In the genomic region with DNA sequence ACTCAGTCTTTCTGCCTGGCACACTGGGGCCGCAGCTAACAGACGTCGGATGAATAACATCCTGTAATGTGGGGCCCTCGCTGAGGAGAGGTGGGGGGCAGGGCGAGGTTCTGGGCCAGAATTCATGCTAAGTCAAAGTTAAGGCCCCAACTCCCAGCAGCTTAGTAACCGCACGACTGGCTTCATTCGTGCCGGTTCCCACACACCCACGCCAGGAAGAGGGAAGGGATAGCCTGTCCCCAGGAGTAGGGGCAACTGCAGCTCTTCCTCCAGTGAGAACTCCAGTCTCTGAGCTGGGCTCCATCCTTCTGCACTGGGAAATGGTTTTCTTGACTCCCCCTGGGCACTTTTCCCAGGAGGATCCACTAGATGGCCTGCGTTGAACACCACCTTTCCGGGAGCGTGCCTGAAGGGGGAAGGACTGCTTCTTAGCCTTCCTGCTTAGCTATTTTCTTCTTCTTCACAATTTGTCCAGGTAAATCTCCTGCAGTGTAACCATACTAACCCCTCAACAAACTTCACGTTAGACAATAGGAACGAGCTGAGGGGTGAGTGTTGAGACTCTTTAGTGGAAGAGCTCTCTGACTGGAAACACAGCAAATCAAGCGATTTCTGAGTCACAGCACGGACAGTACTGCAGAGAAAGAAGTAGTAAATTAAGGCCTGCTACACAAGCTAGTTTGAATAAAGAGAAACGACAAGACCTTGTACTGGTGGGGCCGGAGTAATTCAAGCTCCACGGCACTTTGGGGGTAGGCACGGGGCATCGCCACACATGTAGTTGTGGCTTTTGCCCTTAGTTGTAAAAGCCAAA, we compare ENCODE assay signal across 8 mouse cellular contexts. TPM values are rescaled to one million over a fixed set of nuclear protein-coding genes. Genes with fewer than 3 reads are reported as not detected.
DNase-seq lines count a peak whose midpoint lies in the region; ATAC-seq and TF ChIP-seq lines count a peak whose summit lies in the region.

No protein-coding gene starts in this region.

- H3K9me3 ChIP-seq in hindbrain, postnatal 0 days (ENCODE audit: low read length) = no peaks in the 10 kb centered on the region

- no peaks in the 10 kb centered on the region for H3K36me3 ChIP-seq in hindbrain, postnatal 0 days (ENCODE audit: insufficient read depth, low read length)

- H3K27me3 ChIP-seq in hindbrain, postnatal 0 days (ENCODE audit: insufficient read depth, low read length) = no peaks in the 10 kb centered on the region

- H3K9ac ChIP-seq in hindbrain, postnatal 0 days (replicated peaks; ENCODE audit: low read length) = no peak overlapping the region

- DNase-seq in NIH3T3 (ENCODE audit: low read depth) = peak; percentile 91
- peak; percentile 77 for DNase-seq in cerebellum, adult 9-11 months
- DNase-seq in frontal cortex, postnatal 36 days (ENCODE audit: low spot score in 2 of 2) = peak; percentile 56 to 73
- DNase-seq in hindbrain, postnatal 0 days (ENCODE audit: low spot score) = peak; percentile 87
- DNase-seq in left cerebral cortex, adult 11 months (ENCODE audit: low spot score) = peak; percentile 49
- DNase-seq in lung, postnatal 25 days (ENCODE audit: low spot score) = peak; percentile 71
- DNase-seq in retina, embryonic 14.5 days (ENCODE audit: low spot score) = peak; percentile 75
- DNase-seq in urinary bladder, postnatal 36 days (ENCODE audit: low spot score in 2 of 2) = peak; percentile 56 to 73

- H3K4me2 ChIP-seq in hindbrain, postnatal 0 days (ENCODE audit: low read depth, low read length) = peak overlapping the region; percentile 24

- 4% methylated on average over 22 of the region's 22 CpGs for WGBS in hindbrain, postnatal 0 days

- peak overlapping the region; percentile 57 for H3K27ac ChIP-seq in hindbrain, postnatal 0 days

- H3K4me1 ChIP-seq in hindbrain, postnatal 0 days (ENCODE audit: insufficient read depth, low read length) = no peaks in the 10 kb centered on the region

- peak; percentile 77 for ATAC-seq in hindbrain, postnatal 0 days

- H3K4me3 ChIP-seq in hindbrain, postnatal 0 days (ENCODE audit: low read length) = no peak overlapping the region

- TF ChIP-seq CTCF in hindbrain, postnatal 0 days (IDR thresholded peaks at IDR 0.05; ENCODE audit: low read depth) = peak; percentile 74

RNA-seq across cellular contexts. Expression of a gene that starts 40.6 kb away (rescaled TPM):
- 0.10 and 0.97 TPM in 2 replicates for total RNA-seq in hindbrain, postnatal 0 days (2014; rRNA removed)
- 0.39 and 0.68 TPM in 2 replicates for polyA plus RNA-seq in hindbrain, postnatal 0 days (2015; fragmentation: Nextera tagmentation; extraction: Ambion mirVana)

RNA-seq across cellular contexts. Expression of a gene that starts 43.7 kb away (rescaled TPM):
- not detected in 2 replicates for total RNA-seq in hindbrain, postnatal 0 days (2014; rRNA removed)
- polyA plus RNA-seq in hindbrain, postnatal 0 days (2015; fragmentation: Nextera tagmentation; extraction: Ambion mirVana) = not detected in 2 replicates
